Mouse (Mus musculus): ENCODE measurements around the gene Kctd3.
A peak's percentile ranks its signal among the peaks of the same experiment; 100 is the strongest.
"Not testable (repeated sequence)": the region's sequence is repeated elsewhere in the genome, so short reads cannot be mapped to it uniquely, and the experiment has no call there.

Gene Kctd3

GRCm38 (mm10) chr1:189007239-189007979 lies at the start of gene Kctd3:
TSS of gene Kctd3 (minus strand) at chr1:189007841.
- peak; percentile 99 for DNase-seq (ENCODE audit: low spot score in 2 of 2)

GRCm38 (mm10) chr1:189057425-189057824 lies 49.8 kb upstream of the Kctd3 start:
- no peak for DNase-seq (ENCODE audit: low spot score in 2 of 2)

- no peak for DNase-seq (ENCODE audit: low spot score in 2 of 2)
These were observed 48.3 kb upstream of the Kctd3 start for GRCm38 (mm10) chr1:189055933-189056332.

GRCm38 (mm10) chr1:189054941-189055551 lies 47.4 kb upstream of the Kctd3 start:
- DNase-seq (ENCODE audit: low spot score in 2 of 2), result no peak

GRCm38 (mm10) chr1:189054191-189054590 lies 46.5 kb upstream of the Kctd3 start:
- no peak for DNase-seq (ENCODE audit: low spot score in 2 of 2)

- DNase-seq (ENCODE audit: low spot score in 2 of 2), result no peak
These were observed 44.5 kb upstream of the Kctd3 start for GRCm38 (mm10) chr1:189052189-189052588.

- DNase-seq (ENCODE audit: low spot score in 2 of 2), result no peak
These were observed 42.5 kb upstream of the Kctd3 start for GRCm38 (mm10) chr1:189050122-189050521.

GRCm38 (mm10) chr1:189048331-189048730 lies 40.7 kb upstream of the Kctd3 start:
- no peak for DNase-seq (ENCODE audit: low spot score in 2 of 2)

GRCm38 (mm10) chr1:189047918-189048317 lies 40.3 kb upstream of the Kctd3 start:
- no peak for DNase-seq (ENCODE audit: low spot score in 2 of 2)

- no peak for DNase-seq (ENCODE audit: low spot score in 2 of 2)
These were observed 39.2 kb upstream of the Kctd3 start for GRCm38 (mm10) chr1:189046831-189047230.

GRCm38 (mm10) chr1:189046301-189046700 lies 38.7 kb upstream of the Kctd3 start:
- DNase-seq (ENCODE audit: low spot score in 2 of 2), result no peak

GRCm38 (mm10) chr1:189041261-189041660 lies 33.6 kb upstream of the Kctd3 start:
- no peak for DNase-seq (ENCODE audit: low spot score in 2 of 2)

- no peak for DNase-seq (ENCODE audit: low spot score in 2 of 2)
These were observed 31.7 kb upstream of the Kctd3 start for GRCm38 (mm10) chr1:189039348-189039747.

- DNase-seq (ENCODE audit: low spot score in 2 of 2), result not testable (repeated sequence)
These were observed 25.2 kb upstream of the Kctd3 start for GRCm38 (mm10) chr1:189032817-189033216.

- DNase-seq (ENCODE audit: low spot score in 2 of 2), result no peak
These were observed 23.3 kb upstream of the Kctd3 start for GRCm38 (mm10) chr1:189030975-189031374.

GRCm38 (mm10) chr1:189028267-189028666 lies 20.6 kb upstream of the Kctd3 start:
- no peak for DNase-seq (ENCODE audit: low spot score in 2 of 2)

- DNase-seq (ENCODE audit: low spot score in 2 of 2), result peak in 1 of 2 experiments; percentile 54
These were observed 19.2 kb upstream of the Kctd3 start for GRCm38 (mm10) chr1:189026885-189027284.

- no peak for DNase-seq (ENCODE audit: low spot score in 2 of 2)
These were observed 16.1 kb upstream of the Kctd3 start for GRCm38 (mm10) chr1:189023701-189024080.

GRCm38 (mm10) chr1:189022925-189023700 lies 15.5 kb upstream of the Kctd3 start:
- no peak for DNase-seq (ENCODE audit: low spot score in 2 of 2)

- no peak for DNase-seq (ENCODE audit: low spot score in 2 of 2)
These were observed 7.7 kb upstream of the Kctd3 start for GRCm38 (mm10) chr1:189015372-189015771.

- DNase-seq (ENCODE audit: low spot score in 2 of 2), result no peak
These were observed 5.9 kb upstream of the Kctd3 start for GRCm38 (mm10) chr1:189013587-189013921.

- DNase-seq (ENCODE audit: low spot score in 2 of 2), result no peak
These were observed 5.4 kb upstream of the Kctd3 start for GRCm38 (mm10) chr1:189012846-189013586.
